Mouse (Mus musculus) kidney, embryonic 15.5 days (tissue): Measurements from ENCODE around the gene Aipl1. TPM values are rescaled to one million over a fixed set of nuclear protein-coding genes. Genes with fewer than 3 reads are reported as not detected.

ENCODE experiments used
- ATAC-seq: fragments of 200-750 bp; cut with Nextera tagmentation; replicated peaks from 2 replicates; pipeline ENCODE4 v1.8.0; 2017; ENCODE audit warnings: moderate TSS enrichment; ENCODE audit not compliant: low FRiP score
- H3K27ac ChIP-seq: fragments of 300-500 bp; sonication (generic); 2 replicates; pipeline ENCODE4 v1.5.1; 2015; ENCODE audit warnings: mild to moderate bottlenecking, inconsistent platforms
- H3K27me3 ChIP-seq: fragments of 300-500 bp; sonication (generic); 2 replicates; pipeline ENCODE4 v1.6.1; 2015; ENCODE audit warnings: inconsistent platforms
- H3K36me3 ChIP-seq: fragments of 300-500 bp; sonication (generic); 2 replicates; pipeline ENCODE4 v1.6.1; 2015; ENCODE audit warnings: inconsistent platforms
- H3K4me1 ChIP-seq: fragments of 300-500 bp; sonication (generic); 2 replicates; pipeline ENCODE4 v1.6.1; 2015; ENCODE audit warnings: inconsistent platforms
- H3K4me2 ChIP-seq: fragments of 300-500 bp; sonication (generic); 2 replicates; pipeline ENCODE4 v1.6.1; 2015; ENCODE audit warnings: moderate library complexity, mild to moderate bottlenecking, inconsistent platforms
- H3K4me3 ChIP-seq: fragments of 300-500 bp; sonication (generic); replicated peaks from 2 replicates; pipeline ENCODE4 v1.5.1; 2015; ENCODE audit warnings: mild to moderate bottlenecking, inconsistent platforms
- H3K9ac ChIP-seq: fragments of 300-500 bp; sonication (generic); 2 replicates; pipeline ENCODE4 v1.6.1; 2015; ENCODE audit warnings: mild to moderate bottlenecking, inconsistent platforms
- H3K9me3 ChIP-seq: fragments of 300-500 bp; sonication (generic); replicated peaks from 2 replicates; pipeline ENCODE4 v1.6.1; 2016; ENCODE audit warnings: inconsistent platforms
- WGBS: fragments of 180-500 bp; shearing (Covaris S2); methylation state at CpG from one replicate; pipeline ENCODE4 v1.1.7; 2015; ENCODE audit warnings: mixed read lengths; 5-methylcytosine and 5-hydroxymethylcytosine counted together
- polyA plus RNA-seq: library from polyadenylated mRNA; unstranded; fragments of >200 nt; fragmentation: Nextera tagmentation; extraction: Ambion mirVana; gene quantifications from 2 replicates; pipeline ENCODE4 v1.2.1, GENCODE M21; 2015

The Aipl1 gene
- 0.30 and 0.38 TPM in 2 replicates for polyA plus RNA-seq

DNA sequence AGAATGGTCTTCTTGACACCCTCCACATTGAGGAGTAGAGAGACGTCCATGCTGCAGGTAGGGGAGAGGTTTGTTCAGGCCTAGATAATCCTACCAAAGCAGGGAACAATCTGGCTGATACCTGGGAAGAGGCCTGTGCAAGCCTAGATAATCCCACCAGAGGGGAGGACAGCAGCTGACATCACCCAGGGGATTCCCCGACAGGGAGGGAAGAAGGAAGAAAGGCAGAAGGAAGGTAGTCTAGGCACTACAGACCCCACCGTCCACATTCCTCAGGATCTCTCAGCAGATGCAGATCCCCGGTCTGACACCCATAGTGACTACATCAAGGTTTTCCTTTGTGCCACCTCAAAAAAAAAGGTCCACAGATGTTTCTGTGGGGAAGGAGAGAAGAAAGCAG is at the start of gene Aipl1:
Aipl1 (minus strand) TSS at position 101 of the 400 bp plus-strand sequence.
- H3K4me2 ChIP-seq = no peak within 1 kb of the TSS
- H3K4me1 ChIP-seq = peaks cover 14% of the 10 kb centered on the region
- no peak for ATAC-seq
- H3K27me3 ChIP-seq = peaks cover 14% of the 10 kb centered on the region
- no peak within 1 kb of the TSS for H3K9ac ChIP-seq
- no peaks in the 10 kb centered on the region for H3K9me3 ChIP-seq
- H3K4me3 ChIP-seq = no peak within 1 kb of the TSS
- 68% methylated on average over 4 of the region's 4 CpGs for WGBS
- no peaks in the 10 kb centered on the region for H3K36me3 ChIP-seq
- no peak within 1 kb of the TSS for H3K27ac ChIP-seq

DNA sequence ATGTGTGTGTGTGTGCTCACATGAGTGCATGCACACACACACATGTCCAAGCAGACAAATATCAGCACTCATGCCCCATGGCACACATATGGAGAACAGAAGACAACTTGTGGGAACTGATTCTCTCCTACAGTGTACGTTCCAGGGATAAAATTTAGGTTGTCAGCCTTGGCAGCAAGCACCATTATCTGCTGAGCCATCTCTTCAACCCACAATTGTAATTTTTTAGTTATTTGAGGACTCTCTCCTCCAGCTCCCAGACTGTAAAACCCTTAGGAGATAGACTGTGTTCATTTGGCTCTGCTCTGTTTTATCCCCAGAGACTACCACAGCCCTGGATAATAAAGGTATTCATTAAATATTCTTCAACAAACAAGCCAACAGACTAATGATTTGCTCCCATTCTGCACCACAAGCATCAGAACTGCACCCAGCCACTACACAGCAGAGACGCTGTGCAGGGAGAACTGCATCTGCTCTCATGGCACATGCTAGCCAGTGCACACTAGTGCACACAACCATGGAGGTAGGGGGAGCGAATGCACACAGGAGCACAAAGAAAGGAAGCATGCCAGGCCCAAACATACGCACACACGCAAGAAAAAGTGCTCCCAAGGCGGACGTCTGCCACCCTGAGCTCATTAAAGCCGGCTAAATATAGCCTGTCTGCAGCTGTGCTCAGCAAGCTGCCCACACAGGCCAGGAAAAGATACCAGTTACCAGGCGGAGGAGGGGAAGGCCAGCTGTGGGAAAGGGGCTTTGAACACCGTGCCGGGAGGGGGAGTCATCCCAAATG is 49.1 kb upstream of the Aipl1 start:
- Histone ChIP-seq H3K36me3 (no peaks in the 10 kb centered on the region), H3K9ac (no peak overlapping the region), H3K9me3 (no peaks in the 10 kb centered on the region), H3K4me3 (no peak overlapping the region), H3K4me2 (no peak overlapping the region), H3K27me3 (no peaks in the 10 kb centered on the region), H3K27ac (no peak overlapping the region), H3K4me1 (peaks cover 8% of the 10 kb centered on the region; the same call in 1 of the 2 replicates)
- WGBS = 37% methylated on average over 11 of the region's 11 CpGs
- ATAC-seq = no peak

DNA sequence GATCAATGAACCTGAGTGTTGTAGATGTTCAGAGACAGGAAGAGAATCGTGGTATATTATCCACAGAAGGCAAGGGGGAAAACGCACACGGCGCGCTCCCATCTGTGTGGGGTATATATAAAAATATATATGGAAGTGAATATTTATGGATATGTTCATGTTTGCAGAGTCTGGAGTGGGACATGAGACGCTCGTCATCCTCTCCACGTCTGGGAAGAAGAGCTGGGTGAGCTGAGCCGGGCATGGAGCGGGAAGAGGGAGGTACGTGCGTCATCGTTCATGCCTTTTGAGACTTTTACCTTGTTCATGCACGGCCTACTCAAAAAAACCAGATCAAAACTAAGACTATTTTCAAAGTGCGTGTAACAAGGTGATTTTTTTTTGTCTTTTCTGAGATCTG is 47.0 kb upstream of the Aipl1 start:
- ATAC-seq = no peak
- Histone ChIP-seq H3K9me3 (no peaks in the 10 kb centered on the region), H3K4me2 (no peak overlapping the region), H3K4me1 (peaks cover 8% of the 10 kb centered on the region; the same call in 1 of the 2 replicates), H3K36me3 (no peaks in the 10 kb centered on the region), H3K27me3 (0 out of 2 replicates have a peak, but pooled peaks cover 2% of the 10 kb centered on the region), H3K4me3 (no peak overlapping the region), H3K9ac (no peak overlapping the region), H3K27ac (no peak overlapping the region)
- WGBS = 94% methylated on average over 15 of the region's 15 CpGs

DNA sequence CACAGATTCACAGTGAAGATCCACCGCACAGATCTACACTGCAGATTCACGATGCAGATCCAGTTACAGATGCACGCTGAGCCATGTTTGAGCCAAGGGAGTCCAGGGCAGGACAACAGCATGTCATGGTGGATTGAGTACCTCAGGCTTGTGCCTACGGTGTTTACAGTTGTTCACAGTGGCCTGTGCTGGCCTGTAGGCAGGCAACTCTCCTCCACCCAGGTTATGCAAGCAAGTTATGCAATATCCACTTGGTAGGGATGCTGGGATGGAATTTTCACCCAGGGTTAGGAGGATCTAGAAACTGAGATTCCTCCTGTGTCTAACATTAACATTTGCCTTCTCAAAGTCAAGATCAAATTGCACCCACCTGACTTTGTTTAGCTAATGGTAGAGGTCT is 45.3 kb upstream of the Aipl1 start:
- ATAC-seq = no peak
- Histone ChIP-seq H3K27me3 (0 out of 2 replicates have a peak, but pooled peaks cover 2% of the 10 kb centered on the region), H3K4me3 (no peak overlapping the region), H3K36me3 (no peaks in the 10 kb centered on the region), H3K9ac (no peak overlapping the region), H3K4me2 (no peak overlapping the region), H3K4me1 (peaks cover 8% of the 10 kb centered on the region; the same call in 1 of the 2 replicates), H3K9me3 (no peaks in the 10 kb centered on the region), H3K27ac (no peak overlapping the region)
- 73% methylated on average over 4 of the region's 4 CpGs for WGBS

DNA sequence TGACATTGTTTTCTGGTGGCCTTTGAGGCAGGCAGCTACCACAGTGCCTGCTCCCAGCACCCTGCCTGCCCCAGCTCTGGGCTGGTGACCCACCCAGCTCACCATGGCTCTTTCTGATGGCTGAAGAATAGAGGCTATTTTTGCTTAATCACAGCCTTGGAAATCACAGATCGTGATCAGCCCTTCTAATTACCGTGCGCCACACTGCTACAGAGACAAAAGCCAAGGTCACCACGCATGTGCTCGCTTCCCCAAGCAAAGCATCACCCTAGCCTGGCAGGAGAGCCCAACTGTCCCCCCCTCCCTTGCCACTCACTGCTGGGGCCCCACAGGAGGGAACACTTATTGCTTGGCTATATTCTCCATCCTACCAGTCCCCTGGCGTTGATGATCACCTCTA is 43.2 kb upstream of the Aipl1 start:
- Histone ChIP-seq H3K27me3 (0 out of 2 replicates have a peak, but pooled peaks cover 2% of the 10 kb centered on the region), H3K9ac (no peak overlapping the region), H3K27ac (no peak overlapping the region), H3K36me3 (no peaks in the 10 kb centered on the region), H3K4me1 (no peaks in the 10 kb centered on the region), H3K4me2 (no peak overlapping the region), H3K4me3 (no peak overlapping the region), H3K9me3 (no peaks in the 10 kb centered on the region)
- ATAC-seq = no peak
- 86% methylated on average over 6 of the region's 6 CpGs for WGBS

DNA sequence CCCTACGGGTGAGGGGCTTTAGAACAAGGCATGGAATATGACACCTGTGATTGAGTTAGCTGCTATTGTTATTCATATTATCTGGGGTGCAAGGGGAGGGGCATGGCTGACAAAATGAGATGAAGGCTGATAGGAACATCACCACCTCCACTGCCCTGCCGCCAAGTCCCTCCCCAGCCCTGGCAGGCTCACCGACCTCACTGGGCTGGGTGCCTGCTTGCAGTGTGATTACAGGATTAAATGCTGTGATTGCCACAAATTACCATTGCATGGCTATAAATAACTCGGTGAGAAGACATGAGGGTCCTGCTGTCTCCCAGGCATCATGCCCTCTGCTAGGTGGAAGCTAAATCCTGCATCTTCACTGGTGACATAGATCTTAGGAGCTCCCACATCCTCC is 41.3 kb upstream of the Aipl1 start:
- H3K4me2 ChIP-seq = no peak overlapping the region
- 52% methylated on average over 4 of the region's 4 CpGs for WGBS
- H3K4me1 ChIP-seq = no peaks in the 10 kb centered on the region
- no peaks in the 10 kb centered on the region for H3K36me3 ChIP-seq
- H3K4me3 ChIP-seq = no peak overlapping the region
- no peak for ATAC-seq
- no peak overlapping the region for H3K27ac ChIP-seq
- H3K27me3 ChIP-seq = peaks cover 12% of the 10 kb centered on the region; the same call in 1 of the 2 replicates
- H3K9me3 ChIP-seq = no peaks in the 10 kb centered on the region
- no peak overlapping the region for H3K9ac ChIP-seq

DNA sequence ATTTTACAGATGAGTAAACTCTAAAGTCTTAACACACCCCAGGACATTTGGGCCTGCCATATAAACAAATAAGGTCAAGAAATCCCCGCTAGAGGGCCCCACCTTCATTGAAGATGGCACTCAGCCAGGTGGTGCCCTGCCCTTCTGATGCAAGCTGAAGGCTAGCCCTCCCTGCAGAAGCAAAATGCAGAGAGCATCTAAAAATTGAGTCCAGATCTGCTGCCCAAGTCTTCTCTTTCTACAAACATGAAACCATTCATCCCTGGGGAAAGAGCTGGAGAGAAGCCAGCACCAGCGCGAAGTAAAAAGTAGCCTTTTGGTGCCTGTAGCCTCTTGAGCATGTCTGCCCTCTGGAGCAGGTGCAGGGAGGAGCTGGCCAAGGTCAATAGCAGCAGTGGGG is 40.7 kb upstream of the Aipl1 start:
- no peaks in the 10 kb centered on the region for H3K36me3 ChIP-seq
- ATAC-seq = no peak
- peaks cover 13% of the 10 kb centered on the region; the same call in 1 of the 2 replicates for H3K27me3 ChIP-seq
- no peak overlapping the region for H3K27ac ChIP-seq
- WGBS = 61% methylated on average over 3 of the region's 3 CpGs
- H3K4me3 ChIP-seq = no peak overlapping the region
- H3K4me2 ChIP-seq = no peak overlapping the region
- H3K9me3 ChIP-seq = no peaks in the 10 kb centered on the region
- H3K4me1 ChIP-seq = no peaks in the 10 kb centered on the region
- no peak overlapping the region for H3K9ac ChIP-seq

DNA sequence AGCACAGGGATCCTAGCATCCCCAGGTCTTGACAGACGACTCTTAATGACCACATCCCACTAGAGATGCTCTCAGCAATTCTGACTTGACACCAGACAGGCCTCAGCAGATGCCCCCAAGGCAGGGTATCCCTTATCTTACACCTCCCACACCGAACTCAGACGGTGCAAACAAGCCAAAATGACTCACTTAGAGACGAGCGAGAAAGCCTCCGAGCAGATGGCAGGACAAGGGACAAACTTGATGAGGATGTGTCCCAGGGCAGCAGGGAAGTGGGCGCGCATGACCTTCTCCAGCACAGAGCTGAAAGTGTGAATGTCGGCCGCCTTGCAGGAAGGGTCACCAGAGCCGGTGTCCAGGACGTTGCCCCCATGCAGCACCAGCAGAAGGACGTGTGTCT is 36.9 kb upstream of the Aipl1 start:
- no peak for ATAC-seq
- WGBS = 68% methylated on average over 13 of the region's 13 CpGs
- Histone ChIP-seq H3K27me3 (peaks cover 11% of the 10 kb centered on the region; the same call in 1 of the 2 replicates), H3K4me2 (no peak overlapping the region), H3K9me3 (no peaks in the 10 kb centered on the region), H3K4me1 (peaks cover 13% of the 10 kb centered on the region; the same call in 1 of the 2 replicates), H3K36me3 (no peaks in the 10 kb centered on the region), H3K27ac (no peak overlapping the region), H3K4me3 (no peak overlapping the region), H3K9ac (no peak overlapping the region)

DNA sequence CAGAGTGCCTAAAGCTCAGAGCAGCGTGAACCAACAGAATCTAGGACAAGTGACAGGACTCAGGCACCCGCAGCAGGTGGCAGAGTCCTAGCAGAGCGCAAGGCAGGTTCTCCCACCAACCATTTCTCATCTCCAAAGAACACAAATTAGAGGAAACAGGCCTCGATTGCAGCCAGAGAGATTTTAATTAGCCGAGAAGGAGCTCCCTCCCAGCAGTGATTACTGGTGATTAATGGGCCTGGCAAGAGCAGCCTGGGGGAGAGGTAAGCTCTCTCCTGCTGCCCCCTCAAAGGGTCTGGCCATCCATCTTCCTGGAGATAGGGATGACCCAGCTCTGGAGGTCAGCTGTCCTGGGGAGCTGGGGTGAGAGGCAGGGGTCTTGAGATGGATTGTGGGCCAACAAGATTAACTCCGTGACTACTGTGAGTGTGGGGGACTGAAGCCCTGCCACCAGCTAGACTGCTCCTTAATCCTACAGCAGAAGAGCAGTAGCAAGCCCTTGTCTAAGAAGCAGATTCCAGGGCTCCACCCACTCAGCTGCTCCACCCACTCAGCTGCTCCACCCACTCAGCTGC is 35.1 kb upstream of the Aipl1 start:
- H3K27ac ChIP-seq = no peak overlapping the region
- no peak overlapping the region for H3K4me3 ChIP-seq
- H3K36me3 ChIP-seq = no peaks in the 10 kb centered on the region
- WGBS = 18% methylated on average over 6 of the region's 6 CpGs
- H3K9ac ChIP-seq = no peak overlapping the region
- no peak overlapping the region for H3K4me2 ChIP-seq
- ATAC-seq = 0 out of 2 replicates have a peak, but pooled peaks have one; percentile 33
- peaks cover 13% of the 10 kb centered on the region; the same call in 1 of the 2 replicates for H3K4me1 ChIP-seq
- no peaks in the 10 kb centered on the region for H3K9me3 ChIP-seq
- H3K27me3 ChIP-seq = peaks cover 11% of the 10 kb centered on the region; the same call in 1 of the 2 replicates

DNA sequence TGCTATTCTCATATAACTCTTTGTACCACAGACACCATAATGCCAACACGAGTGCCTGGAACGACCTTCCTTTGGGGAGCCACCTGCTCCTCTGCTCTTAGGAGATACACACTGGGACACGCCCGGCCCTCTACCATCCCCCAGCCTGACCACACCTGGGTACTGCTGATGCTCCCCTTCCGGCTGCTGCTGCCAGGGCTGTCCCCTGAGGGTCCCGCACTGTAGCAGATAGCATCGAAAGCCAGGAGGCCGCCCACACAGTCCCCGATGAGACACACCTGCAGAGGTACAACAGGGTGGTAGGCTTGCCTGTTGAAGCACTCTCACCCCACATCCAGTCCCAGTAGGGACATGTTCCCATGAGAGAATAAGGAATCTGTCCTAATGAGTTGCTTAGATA is 33.4 kb upstream of the Aipl1 start:
- no peak overlapping the region for H3K27ac ChIP-seq
- peaks cover 13% of the 10 kb centered on the region; the same call in 1 of the 2 replicates for H3K4me1 ChIP-seq
- no peak overlapping the region for H3K4me3 ChIP-seq
- H3K9ac ChIP-seq = no peak overlapping the region
- H3K36me3 ChIP-seq = no peaks in the 10 kb centered on the region
- H3K9me3 ChIP-seq = no peaks in the 10 kb centered on the region
- ATAC-seq = no peak
- 76% methylated on average over 9 of the region's 9 CpGs for WGBS
- H3K27me3 ChIP-seq = peaks cover 11% of the 10 kb centered on the region; the same call in 1 of the 2 replicates
- no peak overlapping the region for H3K4me2 ChIP-seq

DNA sequence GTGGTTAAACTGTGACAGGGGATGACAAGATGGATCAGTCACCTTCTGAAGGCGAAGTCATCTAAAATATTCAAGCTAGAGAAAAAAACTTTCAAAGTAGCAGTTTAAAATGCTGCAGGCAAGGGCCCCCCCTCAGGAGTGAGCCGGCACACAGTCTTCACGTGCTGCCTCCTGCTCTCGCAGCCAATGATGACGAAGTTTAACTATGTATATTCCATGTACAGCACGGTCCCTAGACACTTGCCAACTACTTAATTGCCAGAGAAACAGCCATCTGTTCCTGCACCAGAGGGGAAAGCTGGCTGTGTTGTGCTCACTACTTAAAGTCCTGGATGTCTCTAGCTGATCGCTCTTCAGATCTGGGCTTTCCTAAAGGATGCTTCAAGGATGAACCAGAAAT is 30.7 kb upstream of the Aipl1 start:
- Histone ChIP-seq H3K36me3 (no peaks in the 10 kb centered on the region), H3K27me3 (no peaks in the 10 kb centered on the region), H3K4me1 (peaks cover 13% of the 10 kb centered on the region; the same call in 1 of the 2 replicates), H3K9me3 (no peaks in the 10 kb centered on the region), H3K4me2 (no peak overlapping the region), H3K4me3 (no peak overlapping the region), H3K9ac (no peak overlapping the region), H3K27ac (no peak overlapping the region)
- ATAC-seq = no peak
- WGBS = 78% methylated on average over 7 of the region's 7 CpGs

DNA sequence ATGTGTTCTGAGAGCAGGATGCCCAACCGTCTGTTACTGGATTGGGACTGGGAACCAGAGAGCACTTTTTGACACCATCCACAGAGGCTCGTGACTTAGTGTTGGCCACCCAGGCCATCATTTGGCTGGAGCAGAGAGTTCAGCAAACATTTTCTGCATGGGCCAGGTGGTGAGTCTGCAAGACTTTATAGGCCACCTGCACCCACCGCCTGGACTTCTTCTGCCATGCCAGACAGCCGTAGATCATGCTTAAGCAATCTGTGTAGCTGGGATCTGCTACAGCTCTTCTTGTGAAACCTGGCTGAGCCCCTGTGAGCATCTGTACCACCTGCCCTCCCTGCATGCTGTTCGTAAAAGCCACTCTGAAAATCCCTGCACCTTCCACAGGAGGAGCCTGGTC is 30.0 kb upstream of the Aipl1 start:
- no peak overlapping the region for H3K4me2 ChIP-seq
- ATAC-seq = no peak
- H3K27ac ChIP-seq = no peak overlapping the region
- H3K4me3 ChIP-seq = no peak overlapping the region
- peaks cover 9% of the 10 kb centered on the region; the same call in 1 of the 2 replicates for H3K4me1 ChIP-seq
- no peak overlapping the region for H3K9ac ChIP-seq
- no peaks in the 10 kb centered on the region for H3K36me3 ChIP-seq
- H3K27me3 ChIP-seq = no peaks in the 10 kb centered on the region
- 73% methylated on average over 5 of the region's 5 CpGs for WGBS
- H3K9me3 ChIP-seq = no peaks in the 10 kb centered on the region
